Mouse (Mus musculus) ES-Bruce4 (cell line): ENCODE results near the gene Hoxb9. TPM values are rescaled to one million over a fixed set of nuclear protein-coding genes. Genes with fewer than 3 reads are reported as not detected.

ENCODE experiments used
- H3K27ac ChIP-seq: 2 replicates; pipeline ENCODE4 v1.5.1; 2012; ENCODE audit warnings: low read length, inconsistent platforms; ENCODE audit not compliant: insufficient read depth
- H3K27me3 ChIP-seq: 2 replicates; pipeline ENCODE4 v1.6.1; 2012; ENCODE audit warnings: mild to moderate bottlenecking, low read length, inconsistent platforms; ENCODE audit not compliant: control insufficient read depth, poor library complexity, insufficient read depth, severe bottlenecking
- H3K36me3 ChIP-seq: 2 replicates; pipeline ENCODE4 v1.6.1; 2012; ENCODE audit warnings: inconsistent platforms, mild to moderate bottlenecking, low read length, moderate library complexity; ENCODE audit not compliant: control insufficient read depth, poor library complexity, insufficient read depth, severe bottlenecking
- H3K4me1 ChIP-seq: one replicate; pipeline ENCODE4 v1.8.1; 2011; ENCODE audit warnings: low read length; ENCODE audit not compliant: control insufficient read depth, insufficient read depth
- H3K4me3 ChIP-seq: 2 replicates; pipeline ENCODE4 v1.5.1; 2011; ENCODE audit warnings: low read depth, mild to moderate bottlenecking, low read length
- H3K9ac ChIP-seq: 2 replicates; pipeline ENCODE4 v1.6.1; 2012; ENCODE audit warnings: low read depth, mild to moderate bottlenecking, inconsistent platforms; ENCODE audit not compliant: poor library complexity, severe bottlenecking
- H3K9me3 ChIP-seq: replicated peaks from 2 replicates; pipeline ENCODE4 v1.6.1; 2012; ENCODE audit warnings: mild to moderate bottlenecking, low read length, inconsistent platforms; ENCODE audit not compliant: control insufficient read depth, poor library complexity, insufficient read depth, severe bottlenecking
- CTCF ChIP-seq: IDR thresholded peaks from one replicate; pipeline ENCODE4 v1.8.1; 2011; ENCODE audit warnings: low read depth, low read length
- EP300 ChIP-seq: IDR thresholded peaks from 2 replicates; pipeline ENCODE4 v1.6.1; 2011; ENCODE audit warnings: low read depth, low read length; ENCODE audit not compliant: insufficient read depth
- POLR2A ChIP-seq: IDR thresholded peaks from one replicate; pipeline ENCODE4 v1.8.1; 2011; ENCODE audit warnings: low read length; ENCODE audit not compliant: insufficient read depth
- polyA plus RNA-seq: library from polyadenylated mRNA; stranded (reverse); fragments of >200 nt; gene quantifications from 2 replicates; pipeline ENCODE4 v1.2.4, GENCODE M21; 2011; ENCODE audit warnings: low read depth; ENCODE audit not compliant: missing spikeins, insufficient read depth, insufficient read length

Gene Hoxb9
- polyA plus RNA-seq, 1 experiment, result 1.5 TPM

GRCm38 (mm10) chr11:96281396-96281795, 10.1 kb downstream of the Hoxb9 start:
- no peaks in the 10 kb centered on the region for H3K36me3 ChIP-seq
- no peaks in the 10 kb centered on the region for H3K9me3 ChIP-seq
- H3K27me3 ChIP-seq, result peaks cover 52% of the 10 kb centered on the region
- no peaks in the 10 kb centered on the region for H3K4me1 ChIP-seq
- TF ChIP-seq POLR2A (no peak), EP300 (no peak), CTCF (no peak)
- H3K4me3 ChIP-seq, result no peak overlapping the region
- no peak overlapping the region for H3K9ac ChIP-seq
- H3K27ac ChIP-seq, result no peak overlapping the region

- H3K36me3 ChIP-seq, result no peaks in the 10 kb centered on the region
- no peaks in the 10 kb centered on the region for H3K9me3 ChIP-seq
- H3K4me3 ChIP-seq, result no peak within 1 kb of the TSS
- H3K27ac ChIP-seq, result no peak within 1 kb of the TSS
- no peaks in the 10 kb centered on the region for H3K4me1 ChIP-seq
- TF ChIP-seq CTCF, result no peak
- TF ChIP-seq EP300, result no peak
- no peak for TF ChIP-seq POLR2A
- no peak within 1 kb of the TSS for H3K9ac ChIP-seq
- peaks cover 56% of the 10 kb centered on the region for H3K27me3 ChIP-seq
Measured at GRCm38 (mm10) chr11:96281855-96282570, 10.8 kb downstream of the Hoxb9 start, which contains the start of gene Hoxb8. Hoxb8 (plus strand) TSS chr11:96281905.

GRCm38 (mm10) chr11:96282795-96283430, 11.7 kb downstream of the Hoxb9 start:
- Histone ChIP-seq H3K9me3 (no peaks in the 10 kb centered on the region), H3K4me1 (no peaks in the 10 kb centered on the region), H3K36me3 (no peaks in the 10 kb centered on the region), H3K4me3 (no peak overlapping the region), H3K9ac (no peak overlapping the region), H3K27me3 (peaks cover 65% of the 10 kb centered on the region), H3K27ac (no peak overlapping the region)
- no peak for TF ChIP-seq POLR2A
- TF ChIP-seq EP300, result no peak
- no peak for TF ChIP-seq CTCF

GRCm38 (mm10) chr11:96284041-96284749, 12.9 kb downstream of the Hoxb9 start:
- TF ChIP-seq CTCF, result no peak
- no peak for TF ChIP-seq POLR2A
- no peak for TF ChIP-seq EP300
- Histone ChIP-seq H3K4me1 (no peaks in the 10 kb centered on the region), H3K27ac (no peak overlapping the region), H3K36me3 (no peaks in the 10 kb centered on the region), H3K9ac (no peak overlapping the region), H3K4me3 (peak overlapping the region; percentile 44), H3K27me3 (peaks cover 73% of the 10 kb centered on the region), H3K9me3 (no peaks in the 10 kb centered on the region)

- Histone ChIP-seq H3K9me3 (no peaks in the 10 kb centered on the region), H3K27ac (no peak overlapping the region), H3K4me1 (no peaks in the 10 kb centered on the region), H3K27me3 (peaks cover 69% of the 10 kb centered on the region), H3K4me3 (0 out of 2 replicates have a peak overlapping the region, but pooled peaks have one; percentile 14), H3K36me3 (no peaks in the 10 kb centered on the region), H3K9ac (no peak overlapping the region)
- TF ChIP-seq EP300, result no peak
Measured at GRCm38 (mm10) chr11:96284774-96285734, 13.8 kb downstream of the Hoxb9 start.
